Mouse (Mus musculus) central nervous system, embryonic 18 days (tissue): ENCODE measurements around the gene Vmn2r116. TPM values are rescaled to one million over a fixed set of nuclear protein-coding genes. Genes with fewer than 3 reads are reported as not detected.

Source experiments
- polyA plus RNA-seq: library from polyadenylated mRNA; depleted of rRNA; stranded (reverse); fragments of >200 nt; gene quantifications from 2 replicates; pipeline ENCODE4 v1.2.3, GENCODE M21; 2012; rRNA removed

Vmn2r116 gene
- polyA plus RNA-seq = not detected in 2 replicates

DNA sequence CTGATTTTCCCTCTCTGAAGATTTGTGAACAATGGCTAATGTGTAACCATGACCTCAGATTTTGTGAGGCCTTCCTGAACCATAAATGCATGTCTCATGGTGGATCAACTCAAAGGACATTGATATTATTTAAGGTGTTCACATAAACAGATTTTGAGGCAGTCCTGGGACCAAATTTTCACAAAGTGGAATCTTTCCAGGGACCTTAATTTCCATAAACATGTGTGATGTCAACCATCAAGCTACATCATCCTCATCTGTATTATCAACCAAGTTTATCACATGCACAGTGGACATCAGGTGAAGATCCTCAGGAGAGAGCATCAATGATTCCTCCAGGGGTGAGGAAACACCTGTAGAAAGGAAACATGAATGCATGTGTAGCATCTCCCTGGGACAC, at the start of gene Vmn2r116:
TSS of gene Vmn2r116 (plus strand) at position 301 of the 400 bp plus-strand sequence.

DNA sequence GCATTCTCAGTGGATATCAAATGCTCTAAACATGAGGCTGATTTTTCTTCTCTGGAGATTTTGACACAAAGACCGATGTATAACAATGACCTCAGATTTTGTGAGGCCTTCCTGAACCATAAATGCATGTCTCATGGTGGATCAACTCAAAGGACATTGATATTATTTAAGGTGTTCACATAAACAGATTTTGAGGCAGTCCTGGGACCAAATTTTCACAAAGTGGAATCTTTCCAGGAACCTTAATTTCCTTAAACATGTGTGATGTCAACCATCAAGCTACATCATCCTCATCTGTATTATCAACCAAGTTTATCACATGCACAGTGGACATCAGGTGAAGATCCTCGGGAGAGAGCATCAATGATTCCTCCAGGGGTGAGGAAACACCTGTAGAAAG, 41.0 kb upstream of the Vmn2r116 start, which contains the start of gene Vmn2r115:
TSS of gene Vmn2r115 (plus strand) at position 301 of the 400 bp plus-strand sequence.

Other genes starting within 250 kb of the Vmn2r116 start
- 26.1 and 29.6 TPM in 2 replicates for gene Zfp40, start 191.4 kb upstream of the Vmn2r116 start, polyA plus RNA-seq
- not detected in 2 replicates for gene Vmn2r114, start 72.1 kb upstream of the Vmn2r116 start, polyA plus RNA-seq
- gene Vmn2r115, start 40.9 kb upstream of the Vmn2r116 start, polyA plus RNA-seq = not detected in 2 replicates
- not detected in 2 replicates for gene Vmn2r117, start 95.1 kb downstream of the Vmn2r116 start, polyA plus RNA-seq
- gene Zfp213, start 179.6 kb downstream of the Vmn2r116 start, polyA plus RNA-seq = 12.9 and 13.4 TPM in 2 replicates
- gene Zfp13, start 214.9 kb downstream of the Vmn2r116 start, polyA plus RNA-seq = 35.4 and 39.3 TPM in 2 replicates
- 0.08 and 0.12 TPM in 2 replicates for gene Zscan10, start 216.3 kb downstream of the Vmn2r116 start, polyA plus RNA-seq